Mouse (Mus musculus) layer of hippocampus, postnatal 14 days (tissue): Measurements from ENCODE around the gene Dglucy. TPM values are rescaled to one million over a fixed set of nuclear protein-coding genes. Genes with fewer than 3 reads are reported as not detected.
A peak's percentile ranks its signal among the peaks of the same experiment; 100 is the strongest.

Experiments used
- DNase-seq, 2 experiments: peaks; one replicate each; pipeline ENCODE4 v3.0.0; 2021 to 2022; ENCODE audit warnings: low spot score in 2 of 2, mixed read lengths in 1 of 2
- total RNA-seq, 2 experiments: library from RNA; stranded (reverse); gene quantifications; 2 replicates each; pipeline ENCODE4 v1.2.3; 2021

Gene Dglucy
- total RNA-seq, 2 experiments from 2014 or later, result 5.1 to 6.7 TPM

- no peak for DNase-seq
Measured at GRCm38 (mm10) chr12:100875553-100875952, 96.7 kb downstream of the Dglucy start.

- DNase-seq, result no peak
Measured at GRCm38 (mm10) chr12:100875960-100876359, 97.1 kb downstream of the Dglucy start.

GRCm38 (mm10) chr12:100877936-100878335 lies 99.1 kb downstream of the Dglucy start:
- no peak for DNase-seq

GRCm38 (mm10) chr12:100878556-100878955 lies 99.7 kb downstream of the Dglucy start:
- no peak for DNase-seq

GRCm38 (mm10) chr12:100883168-100883567 lies 104.3 kb downstream of the Dglucy start:
- DNase-seq, result no peak

- no peak for DNase-seq
Measured at GRCm38 (mm10) chr12:100885585-100885984, 106.7 kb downstream of the Dglucy start.

GRCm38 (mm10) chr12:100886877-100887276 lies 108.0 kb downstream of the Dglucy start:
- no peak for DNase-seq

GRCm38 (mm10) chr12:100887801-100888258 lies 109.0 kb downstream of the Dglucy start:
- peak in 1 of 2 experiments; percentile 70 for DNase-seq

GRCm38 (mm10) chr12:100890548-100890947 lies 111.7 kb downstream of the Dglucy start:
- DNase-seq, result no peak

- no peak for DNase-seq
Measured at GRCm38 (mm10) chr12:100895504-100895903, 116.6 kb downstream of the Dglucy start.

GRCm38 (mm10) chr12:100896661-100897060 lies 117.8 kb downstream of the Dglucy start:
- no peak for DNase-seq

- DNase-seq, result no peak
Measured at GRCm38 (mm10) chr12:100897736-100898650, 119.1 kb downstream of the Dglucy start.

GRCm38 (mm10) chr12:100899111-100899640 lies 120.3 kb downstream of the Dglucy start:
- DNase-seq, result no peak

- DNase-seq, result no peak
Measured at GRCm38 (mm10) chr12:100900901-100901300, 122.0 kb downstream of the Dglucy start.

- no peak for DNase-seq
Measured at GRCm38 (mm10) chr12:100901386-100901785, 122.5 kb downstream of the Dglucy start.

- DNase-seq, result no peak
Measured at GRCm38 (mm10) chr12:100903761-100904160, 124.9 kb downstream of the Dglucy start.

GRCm38 (mm10) chr12:100906861-100907260 lies 128.0 kb downstream of the Dglucy start:
- no peak for DNase-seq

GRCm38 (mm10) chr12:100907598-100908297 lies 128.9 kb downstream of the Dglucy start, which contains the start of gene Gpr68:
TSS of gene Gpr68 (minus strand) at chr12:100908198.
- DNase-seq, result no peak

- no peak for DNase-seq
Measured at GRCm38 (mm10) chr12:100908298-100909034, 129.6 kb downstream of the Dglucy start.

- DNase-seq, result peak in 1 of 2 experiments; percentile 48
Measured at GRCm38 (mm10) chr12:100909765-100910164, 130.9 kb downstream of the Dglucy start.

- no peak for DNase-seq
Measured at GRCm38 (mm10) chr12:100910731-100911130, 131.9 kb downstream of the Dglucy start.
